Mouse (Mus musculus): ENCODE data around the gene Oas3. TPM values are rescaled to one million over a fixed set of nuclear protein-coding genes. Genes with fewer than 3 reads are reported as not detected.
"Not testable (repeated sequence)": the region's sequence is repeated elsewhere in the genome, so short reads cannot be mapped to it uniquely, and the experiment has no call there.

Oas3 gene
- 0.45 and 0.56 TPM in 2 replicates for polyA plus RNA-seq (2015; fragmentation: Nextera tagmentation; extraction: Ambion mirVana)

DNA sequence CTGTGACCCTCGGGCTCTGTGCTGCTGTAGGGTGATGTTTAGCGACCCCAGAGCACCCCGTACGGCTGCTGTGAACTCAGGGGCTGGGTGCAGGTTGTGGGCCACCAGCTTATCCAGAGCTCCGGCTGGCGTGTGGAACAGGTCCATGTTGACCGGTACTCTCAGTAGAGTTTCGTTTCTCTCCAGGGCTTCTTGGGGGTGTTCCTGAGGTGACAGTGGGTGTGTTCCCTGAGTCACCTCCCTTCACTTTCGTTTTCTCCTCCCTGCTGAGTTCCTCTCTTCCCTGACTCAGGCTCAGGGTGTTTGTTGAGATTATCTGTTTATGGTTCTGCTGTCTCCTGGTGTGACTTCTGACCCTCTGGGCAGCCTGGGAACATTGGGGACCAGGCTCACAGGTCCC, at the start of gene Oas3:
Gene Oas3 (minus strand): TSS at position 184 of the 400 bp plus-strand sequence.
- Histone ChIP-seq H3K4me3 (no peak within 1 kb of the TSS), H3K4me1 (replicated peaks) (no peaks in the 10 kb centered on the region), H3K9me3 (no peaks in the 10 kb centered on the region), H3K27me3 (no peaks in the 10 kb centered on the region), H3K4me2 (no peak within 1 kb of the TSS), H3K27ac (replicated peaks) (no peak within 1 kb of the TSS), H3K9ac (no peak within 1 kb of the TSS), H3K36me3 (no peaks in the 10 kb centered on the region)
- no peak for ATAC-seq (ENCODE audit: low read depth)
- 85% methylated on average over 9 of the region's 9 CpGs for WGBS

DNA sequence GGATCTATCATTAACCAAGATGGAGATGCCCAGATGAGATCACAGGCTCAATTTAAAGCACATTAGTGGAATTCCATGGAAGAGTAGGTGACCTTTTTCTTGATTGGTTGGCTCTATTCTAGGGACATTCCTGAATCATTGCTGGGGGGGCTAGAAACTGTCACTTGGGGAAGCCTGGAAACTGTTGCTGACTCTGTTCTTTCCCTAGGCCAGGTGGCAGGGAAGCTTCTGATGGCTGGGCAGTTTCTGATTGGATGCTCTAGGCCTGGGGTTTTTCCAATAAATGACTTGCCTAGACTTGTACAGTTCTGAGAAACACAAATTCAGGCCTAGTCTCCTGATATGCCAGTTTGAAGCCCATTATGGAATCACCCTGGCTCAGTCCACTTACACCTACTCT, 41.5 kb upstream of the Oas3 start:
- no peak overlapping the region for H3K4me2 ChIP-seq
- H3K4me3 ChIP-seq, result no peak overlapping the region
- H3K4me1 ChIP-seq (replicated peaks), result no peaks in the 10 kb centered on the region
- no peaks in the 10 kb centered on the region for H3K27me3 ChIP-seq
- H3K27ac ChIP-seq (replicated peaks), result no peak overlapping the region
- no peak overlapping the region for H3K9ac ChIP-seq
- H3K36me3 ChIP-seq, result no peaks in the 10 kb centered on the region
- ATAC-seq (ENCODE audit: low read depth), result no peak
- peaks cover 18% of the 10 kb centered on the region for H3K9me3 ChIP-seq

DNA sequence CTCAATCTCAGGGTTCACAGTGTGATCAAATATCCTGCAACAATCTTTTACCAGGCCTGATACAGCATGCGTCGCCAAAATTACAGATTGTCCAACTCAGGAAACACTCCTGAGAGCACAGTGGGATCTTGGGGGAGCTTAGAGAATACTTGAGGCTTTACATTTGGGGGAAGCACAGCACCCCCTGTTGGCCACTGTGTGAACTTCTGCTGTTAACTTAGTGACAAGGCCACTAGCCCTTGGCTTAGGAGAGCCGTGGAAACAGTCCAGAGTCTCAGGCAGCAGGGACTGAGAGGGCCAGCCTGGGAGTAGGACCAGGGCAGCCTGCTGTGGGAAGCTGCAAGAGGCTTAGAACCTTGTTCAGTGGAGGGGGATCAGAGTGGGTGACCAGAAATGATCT, 38.5 kb upstream of the Oas3 start:
- H3K4me1 ChIP-seq (replicated peaks), result peaks cover 9% of the 10 kb centered on the region
- no peaks in the 10 kb centered on the region for H3K36me3 ChIP-seq
- no peaks in the 10 kb centered on the region for H3K27me3 ChIP-seq
- H3K9me3 ChIP-seq, result peaks cover 18% of the 10 kb centered on the region
- no peak for ATAC-seq (ENCODE audit: low read depth)
- no peak overlapping the region for H3K4me2 ChIP-seq
- no peak overlapping the region for H3K27ac ChIP-seq (replicated peaks)
- H3K4me3 ChIP-seq, result no peak overlapping the region
- WGBS, result 64% methylated on average over 3 of the region's 3 CpGs
- H3K9ac ChIP-seq, result no peak overlapping the region

DNA sequence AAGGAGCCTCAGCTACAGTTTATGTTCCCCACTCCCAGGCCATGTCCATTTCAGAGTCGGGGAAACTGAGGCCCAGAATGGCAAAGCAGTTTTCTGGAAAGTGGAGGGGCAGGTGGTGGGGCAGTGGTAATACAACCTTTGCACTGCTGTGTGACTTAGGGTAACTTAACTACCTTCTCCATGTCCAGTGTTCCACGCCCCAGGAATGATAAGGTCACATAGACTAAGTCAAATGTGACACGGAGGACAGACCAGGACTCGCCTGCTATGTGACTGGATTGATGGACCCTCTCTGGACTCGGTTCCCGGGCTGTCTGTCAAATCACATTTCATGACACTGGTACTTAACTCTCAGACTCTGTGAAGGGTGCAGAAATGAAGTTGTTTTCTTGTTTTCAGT, 35.6 kb upstream of the Oas3 start:
- H3K4me1 ChIP-seq (replicated peaks), result peaks cover 9% of the 10 kb centered on the region
- ATAC-seq (ENCODE audit: low read depth), result no peak
- 87% methylated on average over 6 of the region's 6 CpGs for WGBS
- H3K27me3 ChIP-seq, result no peaks in the 10 kb centered on the region
- H3K4me3 ChIP-seq, result no peak overlapping the region
- no peaks in the 10 kb centered on the region for H3K36me3 ChIP-seq
- H3K4me2 ChIP-seq, result peak overlapping the region; percentile 53
- no peak overlapping the region for H3K27ac ChIP-seq (replicated peaks)
- H3K9me3 ChIP-seq, result no peaks in the 10 kb centered on the region
- 0 out of 2 replicates have a peak overlapping the region, but pooled peaks have one; percentile 62 for H3K9ac ChIP-seq

DNA sequence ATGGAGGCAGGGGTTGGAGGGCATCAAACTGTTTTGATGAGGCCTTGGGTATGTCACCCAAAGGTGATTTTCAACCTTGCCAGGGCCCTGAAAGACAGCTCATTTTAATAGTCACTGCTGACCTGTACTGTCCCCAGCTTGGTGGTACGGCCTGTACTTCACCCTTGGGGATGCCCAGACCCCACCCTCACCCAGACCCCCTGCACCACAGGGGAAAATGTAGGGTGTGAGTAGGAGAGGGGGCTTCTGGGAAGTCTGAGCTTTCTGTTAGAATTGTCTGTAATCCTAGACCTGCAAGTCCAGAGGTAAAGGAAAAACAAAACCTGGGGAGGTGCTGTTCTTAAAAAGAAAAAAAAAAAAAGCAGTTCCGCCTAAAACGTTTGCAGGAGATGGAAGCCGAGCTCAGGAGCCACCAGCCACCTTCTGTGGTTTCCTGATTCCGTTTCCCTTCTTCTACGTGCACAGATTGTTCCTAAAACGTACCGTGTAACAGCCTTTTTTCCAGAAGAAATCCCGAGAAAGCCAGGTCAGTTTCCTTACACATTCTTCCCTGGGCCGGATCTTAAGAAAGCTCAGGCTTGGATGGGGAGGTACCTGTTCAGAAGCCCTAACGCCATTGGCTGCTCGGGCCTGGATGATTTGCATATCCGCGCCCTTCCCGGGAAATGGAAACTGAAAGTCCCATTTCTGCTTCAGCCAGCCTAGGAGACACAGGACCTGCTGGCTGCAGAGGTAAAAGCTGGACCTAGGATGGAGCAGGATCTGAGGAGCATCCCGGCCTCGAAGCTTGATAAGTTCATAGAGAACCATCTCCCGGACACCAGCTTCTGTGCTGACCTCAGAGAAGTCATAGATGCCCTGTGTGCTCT, 34.7 kb upstream of the Oas3 start, which contains the start of gene Oas1c:
Gene Oas1c (minus strand): TSS at position 564 of the 869 bp plus-strand sequence.
- peak within 1 kb of the TSS; percentile 62 for H3K9ac ChIP-seq
- H3K4me2 ChIP-seq, result peak within 1 kb of the TSS; percentile 53
- 6% methylated on average over 18 of the region's 18 CpGs for WGBS
- H3K27me3 ChIP-seq, result no peaks in the 10 kb centered on the region
- peak within 1 kb of the TSS; percentile 67 for H3K27ac ChIP-seq (replicated peaks)
- ATAC-seq (ENCODE audit: low read depth), result peak; percentile 87
- no peaks in the 10 kb centered on the region for H3K9me3 ChIP-seq
- peaks cover 9% of the 10 kb centered on the region for H3K4me1 ChIP-seq (replicated peaks)
- no peaks in the 10 kb centered on the region for H3K36me3 ChIP-seq
- H3K4me3 ChIP-seq, result peak within 1 kb of the TSS; percentile 28

DNA sequence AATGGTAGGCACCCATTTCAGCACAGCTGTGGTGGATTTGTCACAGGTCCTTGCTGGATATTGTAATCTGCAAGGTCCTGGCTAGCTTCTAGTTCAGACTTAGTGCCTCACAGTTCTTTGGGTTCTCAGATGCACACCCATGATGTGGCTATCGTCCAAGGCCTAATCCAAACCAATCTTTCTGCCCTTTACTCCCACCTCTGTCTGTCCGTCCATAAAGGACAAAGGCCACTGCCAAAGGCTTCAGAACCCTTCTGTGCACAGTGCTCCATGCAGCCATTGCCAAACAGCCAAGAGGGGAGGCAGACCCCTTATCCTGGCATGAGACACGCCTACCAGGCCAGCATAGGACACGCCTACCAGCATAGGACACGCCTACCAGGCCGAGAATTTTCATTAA, 31.7 kb upstream of the Oas3 start:
- no peak overlapping the region for H3K27ac ChIP-seq (replicated peaks)
- no peak overlapping the region for H3K9ac ChIP-seq
- H3K4me3 ChIP-seq, result no peak overlapping the region
- 46% methylated on average over 6 of the region's 6 CpGs for WGBS
- H3K9me3 ChIP-seq, result 0 out of 2 replicates have a peak, but pooled peaks cover 3% of the 10 kb centered on the region
- no peak overlapping the region for H3K4me2 ChIP-seq
- peaks cover 9% of the 10 kb centered on the region for H3K4me1 ChIP-seq (replicated peaks)
- H3K27me3 ChIP-seq, result no peaks in the 10 kb centered on the region
- no peaks in the 10 kb centered on the region for H3K36me3 ChIP-seq
- ATAC-seq (ENCODE audit: low read depth), result no peak

DNA sequence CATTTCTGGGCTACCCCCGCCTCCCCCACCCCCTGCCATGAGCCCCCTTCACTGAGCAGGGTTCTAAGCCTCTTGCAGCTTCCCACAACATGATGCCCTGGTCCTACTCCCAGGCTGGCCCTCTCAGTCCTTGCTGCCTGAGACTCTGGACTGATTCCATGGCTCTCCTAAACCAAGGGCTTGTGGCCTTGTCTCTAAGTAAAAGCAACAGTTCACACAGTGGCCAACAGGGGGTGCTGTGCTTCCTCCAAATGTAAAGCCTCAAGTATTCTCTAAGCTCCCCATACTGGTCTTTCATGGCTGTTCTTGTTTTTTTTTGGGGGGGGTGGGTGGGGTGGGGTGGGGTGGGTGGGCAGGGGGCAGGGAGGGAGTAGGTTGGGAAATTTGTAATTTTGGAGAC, 29.0 kb upstream of the Oas3 start:
- WGBS, result 100% methylated on average over 1 of the region's 1 CpGs
- no peak for ATAC-seq (ENCODE audit: low read depth)
- 0 out of 2 replicates have a peak, but pooled peaks cover 6% of the 10 kb centered on the region for H3K9me3 ChIP-seq

DNA sequence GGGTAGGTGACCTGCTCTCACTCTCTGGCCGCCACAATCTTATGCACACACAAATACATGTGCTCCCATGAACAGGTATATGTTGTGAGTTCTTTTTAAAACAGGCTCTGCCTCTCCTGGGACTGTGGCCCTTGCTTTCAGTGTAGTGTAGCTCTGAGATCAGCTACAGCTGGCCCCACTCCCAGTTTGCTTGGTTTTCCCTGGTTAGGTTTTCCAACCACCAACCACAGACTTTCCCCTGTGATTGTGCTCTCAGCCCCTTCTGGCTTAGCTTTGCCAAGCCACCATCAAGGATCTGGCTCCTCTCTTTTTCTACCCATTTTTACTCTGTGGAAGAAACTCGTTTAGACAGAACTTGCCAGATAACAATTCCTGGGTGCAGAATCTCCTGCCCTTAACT, 26.1 kb upstream of the Oas3 start:
- 0 out of 2 replicates have a peak, but pooled peaks cover 6% of the 10 kb centered on the region for H3K9me3 ChIP-seq

More for the DNA sequence above, 29.0 kb upstream of the Oas3 start:
- no peaks in the 10 kb centered on the region for H3K4me1 ChIP-seq (replicated peaks)
- no peaks in the 10 kb centered on the region for H3K36me3 ChIP-seq
- H3K27me3 ChIP-seq, result no peaks in the 10 kb centered on the region
- H3K27ac ChIP-seq (replicated peaks), result no peak overlapping the region
- no peak overlapping the region for H3K4me2 ChIP-seq
- no peak overlapping the region for H3K9ac ChIP-seq
- H3K4me3 ChIP-seq, result no peak overlapping the region

DNA sequence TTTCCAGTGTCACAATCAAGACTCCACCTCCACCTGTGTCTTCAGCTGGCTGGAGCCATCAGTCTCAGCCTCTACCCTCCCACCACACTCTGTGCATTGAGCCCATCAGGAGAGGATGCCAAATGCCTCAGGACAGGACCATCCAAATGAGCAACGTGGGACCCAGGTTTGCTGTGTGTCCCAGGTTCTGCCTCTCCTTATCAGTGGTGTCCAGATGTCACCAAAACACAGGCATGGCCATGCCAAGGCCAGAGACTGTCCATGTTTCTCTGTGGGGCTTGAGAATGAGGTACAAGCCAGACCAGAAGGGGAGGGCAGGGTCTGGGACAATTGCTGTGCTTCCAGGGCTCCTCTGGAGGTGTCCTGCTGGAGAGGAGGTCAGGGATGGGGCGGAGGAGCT, 21.5 kb upstream of the Oas3 start:
- H3K27ac ChIP-seq (replicated peaks); ATAC-seq (ENCODE audit: low read depth); H3K9ac ChIP-seq; H3K4me1 ChIP-seq (replicated peaks); H3K4me2 ChIP-seq; H3K9me3 ChIP-seq; H3K36me3 ChIP-seq; H3K27me3 ChIP-seq; H3K4me3 ChIP-seq: not testable (repeated sequence)
- 43% methylated on average over 1 of the region's 2 CpGs for WGBS

More for the DNA sequence above, 26.1 kb upstream of the Oas3 start:
- Histone ChIP-seq H3K4me1 (replicated peaks) (no peaks in the 10 kb centered on the region), H3K27me3 (no peaks in the 10 kb centered on the region), H3K4me3 (no peak overlapping the region), H3K27ac (replicated peaks) (no peak overlapping the region), H3K9ac (no peak overlapping the region), H3K4me2 (no peak overlapping the region), H3K36me3 (no peaks in the 10 kb centered on the region)
- 78% methylated on average over 2 of the region's 2 CpGs for WGBS
- ATAC-seq (ENCODE audit: low read depth), result no peak

DNA sequence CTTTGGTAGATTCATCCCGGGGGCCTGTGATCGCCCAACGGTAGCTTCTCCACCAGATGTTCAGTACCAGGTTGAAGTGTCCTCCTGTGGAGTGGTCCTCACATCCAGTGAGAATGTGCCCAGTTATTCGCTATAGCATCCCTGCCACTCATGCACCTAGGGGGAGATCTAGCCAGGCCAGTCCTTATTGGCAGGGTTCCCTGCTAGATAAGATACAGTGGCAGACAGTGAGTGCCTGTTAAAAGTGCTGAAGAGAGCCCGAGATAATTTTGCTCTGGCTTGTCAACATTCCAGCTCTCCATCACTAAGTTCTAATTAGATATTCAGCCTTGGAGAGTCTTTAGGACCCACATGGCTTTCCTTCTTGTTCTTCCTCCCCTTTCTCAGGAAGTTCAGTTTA, 20.7 kb upstream of the Oas3 start:
- 84% methylated on average over 5 of the region's 5 CpGs for WGBS
- not testable (repeated sequence) for ATAC-seq (ENCODE audit: low read depth); H3K27ac ChIP-seq (replicated peaks); H3K27me3 ChIP-seq; H3K4me2 ChIP-seq; H3K9me3 ChIP-seq; H3K4me3 ChIP-seq; H3K4me1 ChIP-seq (replicated peaks); H3K36me3 ChIP-seq; H3K9ac ChIP-seq

DNA sequence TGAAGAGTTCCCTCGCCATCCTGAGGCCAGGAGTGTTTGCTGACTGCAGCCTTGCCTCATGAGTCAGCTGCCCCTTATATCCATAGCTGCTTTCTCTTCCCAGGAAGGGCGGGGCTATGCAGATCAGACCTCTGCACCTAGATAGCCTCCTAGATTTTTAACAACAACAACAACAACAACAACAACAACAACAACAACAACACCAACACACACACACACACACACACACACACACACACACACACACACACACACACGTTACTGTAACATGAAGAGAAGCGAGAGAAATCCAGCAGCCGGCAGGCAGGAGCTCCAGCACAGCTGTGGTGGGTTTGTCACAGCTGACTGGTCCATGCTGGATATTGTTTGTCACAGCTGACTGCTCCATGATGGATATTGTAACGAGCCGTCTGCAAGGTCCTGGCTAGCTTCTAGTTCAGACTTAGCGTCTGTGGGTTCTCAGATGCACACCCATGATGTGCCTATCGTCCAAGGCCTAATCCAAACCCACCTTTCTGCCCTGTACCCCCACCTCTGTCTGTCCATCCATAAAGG, 18.1 kb upstream of the Oas3 start, which contains the start of gene Oas1e:
Gene Oas1e (minus strand): TSS at position 51 of the 555 bp plus-strand sequence.
- not testable (repeated sequence) for H3K4me3 ChIP-seq; H3K27me3 ChIP-seq; H3K9ac ChIP-seq; H3K36me3 ChIP-seq; H3K9me3 ChIP-seq; H3K4me2 ChIP-seq; H3K27ac ChIP-seq (replicated peaks); ATAC-seq (ENCODE audit: low read depth); H3K4me1 ChIP-seq (replicated peaks)
- 66% methylated on average over 9 of the region's 9 CpGs for WGBS

DNA sequence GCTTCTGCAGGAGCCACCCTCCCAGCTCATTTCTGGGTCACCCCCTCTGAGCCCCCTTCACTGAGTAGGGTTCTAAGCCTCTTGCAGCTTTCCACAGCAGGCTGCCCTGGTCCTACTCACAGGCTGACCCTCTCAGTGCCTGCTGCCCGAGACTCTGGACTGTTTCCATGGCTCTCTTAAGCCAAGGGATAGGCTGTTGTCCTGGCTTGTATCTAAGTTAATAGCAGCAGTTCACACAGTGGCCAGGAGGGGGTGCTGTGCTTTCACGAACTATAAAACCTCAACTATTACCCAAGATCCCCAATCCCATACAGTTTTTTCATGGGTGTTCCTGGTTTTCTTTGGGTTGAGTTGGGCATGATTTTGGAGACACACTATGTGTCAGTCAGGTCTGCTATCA, 15.6 kb upstream of the Oas3 start:
- Histone ChIP-seq H3K27me3 (no peaks in the 10 kb centered on the region), H3K4me1 (replicated peaks) (no peaks in the 10 kb centered on the region), H3K9me3 (no peaks in the 10 kb centered on the region), H3K27ac (replicated peaks) (no peak overlapping the region), H3K36me3 (no peaks in the 10 kb centered on the region), H3K4me2 (no peak overlapping the region), H3K9ac (no peak overlapping the region), H3K4me3 (no peak overlapping the region)
- 29% methylated on average over 2 of the region's 2 CpGs for WGBS
- no peak for ATAC-seq (ENCODE audit: low read depth)

Measured in neural tube, embryonic 13.5 days (tissue).